Mouse (Mus musculus) cortical plate, adult 2 months (tissue): Measurements from ENCODE around the gene C1qtnf6. TPM values are rescaled to one million over a fixed set of nuclear protein-coding genes. Genes with fewer than 3 reads are reported as not detected.

Source experiments
- H3K27ac ChIP-seq: fragments of 200-500 bp; 2 replicates; pipeline ENCODE4 v1.5.1; 2012; ENCODE audit warnings: low read length, control low read depth, inconsistent platforms; ENCODE audit not compliant: insufficient read depth
- H3K4me1 ChIP-seq: fragments of 200-500 bp; 2 replicates; pipeline ENCODE4 v1.6.1; 2011; ENCODE audit warnings: low read length; ENCODE audit not compliant: control insufficient read depth, insufficient read depth
- H3K4me3 ChIP-seq: fragments of 200-500 bp; 2 replicates; pipeline ENCODE4 v1.5.1; 2011; ENCODE audit warnings: mild to moderate bottlenecking, low read length, control low read depth; ENCODE audit not compliant: insufficient read depth
- CTCF ChIP-seq: fragments of 200-500 bp; IDR thresholded peaks from 2 replicates; pipeline ENCODE4 v1.5.1; 2011; ENCODE audit warnings: mild to moderate bottlenecking, control low read depth, low read length; ENCODE audit not compliant: insufficient read depth; ENCODE audit errors: extremely low read depth
- POLR2A ChIP-seq: fragments of 200-500 bp; IDR thresholded peaks from 2 replicates; pipeline ENCODE4 v1.6.1; 2011; ENCODE audit warnings: mild to moderate bottlenecking, low read length, control low read depth; ENCODE audit not compliant: insufficient read depth; ENCODE audit errors: extremely low read depth
- polyA plus RNA-seq: library from polyadenylated mRNA; depleted of rRNA; stranded (reverse); fragments of >200 nt; gene quantifications from 2 replicates; pipeline ENCODE4 v1.2.3, GENCODE M21; 2012; rRNA removed

Gene C1qtnf6
- polyA plus RNA-seq, 1 experiment, result 3.6 TPM

DNA sequence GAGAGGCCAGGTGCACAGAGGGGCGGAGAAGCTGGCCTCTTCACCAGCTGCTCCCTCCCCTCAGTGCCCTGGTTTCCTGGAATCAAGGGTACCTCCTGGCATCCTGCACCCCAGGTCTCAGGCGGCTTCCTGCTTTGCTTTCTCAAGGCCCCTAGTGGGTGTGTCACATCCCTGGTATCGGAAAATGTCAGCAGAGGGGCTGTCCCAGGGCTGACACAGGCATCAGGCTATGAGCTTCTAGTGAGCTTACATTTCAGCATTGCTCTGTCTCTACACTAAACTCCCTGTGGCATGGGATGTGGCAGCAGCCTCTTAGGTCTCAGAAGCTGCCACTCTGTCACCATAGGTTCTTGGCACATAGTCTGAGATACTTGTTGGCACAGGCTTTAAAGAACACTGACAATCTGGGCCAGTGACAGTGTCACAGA lies 55.6 kb downstream of the C1qtnf6 start:
- H3K27ac ChIP-seq, result no peak overlapping the region
- no peaks in the 10 kb centered on the region for H3K4me1 ChIP-seq
- H3K4me3 ChIP-seq, result no peak overlapping the region
- no peak for TF ChIP-seq POLR2A
- TF ChIP-seq CTCF, result no peak

DNA sequence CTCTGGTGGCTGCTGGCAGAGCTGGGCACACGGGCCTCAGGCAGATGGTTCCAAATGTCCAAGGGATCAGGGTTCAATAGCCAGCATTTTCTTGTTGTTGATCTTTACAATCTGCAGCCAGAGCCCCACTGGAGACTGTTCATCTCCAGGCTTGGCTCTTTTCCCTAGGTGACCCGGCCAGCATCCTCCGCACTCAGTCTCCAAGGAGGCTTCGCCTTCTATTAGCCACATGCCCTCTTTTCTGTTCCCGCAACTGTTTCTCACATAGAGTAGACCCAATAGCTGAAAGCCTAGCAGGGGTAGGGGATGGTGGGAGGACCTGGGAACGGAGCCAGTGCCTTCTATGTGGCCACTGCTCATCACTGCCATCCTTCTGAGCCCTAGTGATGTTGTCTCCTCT lies 57.8 kb downstream of the C1qtnf6 start:
- Histone ChIP-seq H3K4me1 (no peaks in the 10 kb centered on the region), H3K27ac (no peak overlapping the region), H3K4me3 (no peak overlapping the region)
- TF ChIP-seq POLR2A (no peak), CTCF (no peak)

Other genes with a start within 250 kb of the C1qtnf6 start
- gene Csf2rb2, start 225.7 kb downstream of the C1qtnf6 start, polyA plus RNA-seq, result 0.50 and 0.72 TPM in 2 replicates
- gene Csf2rb, start 205.7 kb downstream of the C1qtnf6 start, polyA plus RNA-seq, result 1.2 and 1.8 TPM in 2 replicates
- not detected in 2 replicates for gene Tex33, start 135.5 kb downstream of the C1qtnf6 start, polyA plus RNA-seq
- gene Tst, start 125.5 kb downstream of the C1qtnf6 start, polyA plus RNA-seq, result 65.7 and 67.6 TPM in 2 replicates
- gene Mpst, start 125.0 kb downstream of the C1qtnf6 start, polyA plus RNA-seq, result 66.7 and 72.9 TPM in 2 replicates
- gene Kctd17, start 102.9 kb downstream of the C1qtnf6 start, polyA plus RNA-seq, result 489 and 526 TPM in 2 replicates
- gene Tmprss6, start 62.8 kb downstream of the C1qtnf6 start, polyA plus RNA-seq, result 0.04 and 0.11 TPM in 2 replicates
- gene Il2rb, start 36.1 kb downstream of the C1qtnf6 start, polyA plus RNA-seq, result 0.11 and 0.29 TPM in 2 replicates
- 13.8 and 20.9 TPM in 2 replicates for gene Sstr3, start 13.3 kb upstream of the C1qtnf6 start, polyA plus RNA-seq
- 6.0 and 7.2 TPM in 2 replicates for gene Rac2, start 41.4 kb upstream of the C1qtnf6 start, polyA plus RNA-seq
- 14.0 and 15.7 TPM in 2 replicates for gene Cyth4, start 65.6 kb upstream of the C1qtnf6 start, polyA plus RNA-seq
- gene Elfn2, start 187.4 kb upstream of the C1qtnf6 start, polyA plus RNA-seq, result 59.2 and 65.2 TPM in 2 replicates
- 5.8 and 6.3 TPM in 2 replicates for gene Mfng, start 242.1 kb upstream of the C1qtnf6 start, polyA plus RNA-seq